Mouse (Mus musculus): ENCODE measurements around the gene Accsl. TPM values are rescaled to one million over a fixed set of nuclear protein-coding genes. Genes with fewer than 3 reads are reported as not detected.

Accsl gene
- total and polyA plus RNA-seq, 3 experiments = not detected

- Histone ChIP-seq H3K4me1 (ENCODE audit: insufficient read depth, low read depth, low read length) (no peaks in the 10 kb centered on the region), H3K36me3 (replicated peaks) (no peaks in the 10 kb centered on the region), H3K9me3 (replicated peaks) (no peaks in the 10 kb centered on the region), H3K27me3 (ENCODE audit: insufficient read depth, low read length) (peaks cover 30% of the 10 kb centered on the region), H3K4me3 (ENCODE audit: low read depth, low read length) (no peak overlapping the region)
- ATAC-seq (ENCODE audit: extremely low read depth, insufficient number of reproducible peaks, low FRiP score, poor library complexity, severe bottlenecking) (no peak), DNase-seq (ENCODE audit: low spot score) (no peak)
- TF ChIP-seq GATA1 (IDR thresholded peaks at IDR 0.05; ENCODE audit: borderline replicate concordance, low read length) (no peak), CTCF (IDR thresholded peaks at IDR 0.05; ENCODE audit: low read depth, low read length) (no peak), GATA2 (IDR thresholded peaks at IDR 0.05; ENCODE audit: borderline replicate concordance, low read depth, low read length) (no peak), TAL1 (conservative IDR thresholded peaks at IDR 0.05; ENCODE audit: low read depth, low read length) (no peak), POLR2AphosphoS5 (IDR thresholded peaks at IDR 0.05; ENCODE audit: insufficient replicate concordance, low read depth, low read length) (no peak)
Measured at GRCm38 (mm10) chr2:93871411-93871925, 2.5 kb upstream of the Accsl start.

DNA sequence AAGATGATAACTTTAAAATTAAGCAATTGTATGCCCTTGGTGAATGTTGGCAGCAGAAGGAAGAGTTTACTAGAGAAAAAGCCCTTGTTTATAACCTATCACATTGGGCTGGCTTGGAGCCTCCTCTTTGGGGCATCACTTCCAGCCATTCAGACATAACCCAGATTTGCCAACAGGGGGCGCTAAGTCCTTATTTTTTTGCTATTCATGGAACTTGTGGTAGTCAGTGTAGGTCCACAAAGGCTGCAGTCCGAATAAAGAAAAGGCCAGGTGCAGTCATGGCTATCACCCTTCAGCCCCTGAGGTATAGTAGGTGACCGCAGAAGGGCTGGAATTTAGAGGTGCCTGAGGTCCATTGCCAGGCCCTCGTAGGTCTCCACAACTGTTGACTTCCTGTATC lies 1.9 kb upstream of the Accsl start:
- H3K9me3 ChIP-seq (replicated peaks) = no peaks in the 10 kb centered on the region
- DNase-seq (ENCODE audit: low spot score) = peak; percentile 18

DNA sequence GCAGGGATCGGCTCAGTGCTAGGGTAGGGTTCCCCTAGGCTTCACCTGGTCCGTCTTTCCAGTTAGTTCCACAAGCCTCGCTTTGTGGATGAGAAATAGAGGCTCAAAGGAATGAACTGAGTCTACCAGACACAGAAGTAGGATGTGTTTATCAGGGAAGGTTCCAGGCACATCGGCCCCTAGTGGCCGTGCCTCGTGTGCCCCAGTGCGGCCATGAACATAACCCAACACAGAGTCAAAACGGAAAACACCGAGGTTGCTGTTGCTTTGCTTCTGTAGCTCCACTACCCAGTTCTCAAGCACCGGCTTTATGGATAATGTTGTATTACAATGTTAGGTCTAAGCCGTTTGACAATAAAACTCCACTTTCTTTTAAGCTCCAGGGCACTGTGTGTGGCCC lies 391 bp downstream of the Accsl start:
- no peak for ATAC-seq (ENCODE audit: extremely low read depth, insufficient number of reproducible peaks, low FRiP score, poor library complexity, severe bottlenecking)
- H3K4me1 ChIP-seq (ENCODE audit: insufficient read depth, low read depth, low read length) = no peaks in the 10 kb centered on the region
- H3K36me3 ChIP-seq (replicated peaks) = no peaks in the 10 kb centered on the region
- H3K9me3 ChIP-seq (replicated peaks) = no peaks in the 10 kb centered on the region
- H3K27me3 ChIP-seq (ENCODE audit: insufficient read depth, low read length) = peaks cover 29% of the 10 kb centered on the region
- TF ChIP-seq CTCF (IDR thresholded peaks at IDR 0.05; ENCODE audit: low read depth, low read length) (no peak), GATA2 (IDR thresholded peaks at IDR 0.05; ENCODE audit: borderline replicate concordance, low read depth, low read length) (no peak), POLR2AphosphoS5 (IDR thresholded peaks at IDR 0.05; ENCODE audit: insufficient replicate concordance, low read depth, low read length) (no peak), TAL1 (conservative IDR thresholded peaks at IDR 0.05; ENCODE audit: low read depth, low read length) (no peak), GATA1 (IDR thresholded peaks at IDR 0.05; ENCODE audit: borderline replicate concordance, low read length) (no peak)
- H3K4me3 ChIP-seq (ENCODE audit: low read depth, low read length) = no peak overlapping the region
- no peak for DNase-seq (ENCODE audit: low spot score)

More for the DNA sequence above, 1.9 kb upstream of the Accsl start:
- Histone ChIP-seq H3K4me1 (ENCODE audit: insufficient read depth, low read depth, low read length) (no peaks in the 10 kb centered on the region), H3K27me3 (ENCODE audit: insufficient read depth, low read length) (peaks cover 29% of the 10 kb centered on the region), H3K36me3 (replicated peaks) (no peaks in the 10 kb centered on the region), H3K4me3 (ENCODE audit: low read depth, low read length) (no peak overlapping the region)
- peak; percentile 29; the same call in 1 of the 2 replicates for TF ChIP-seq CTCF (IDR thresholded peaks at IDR 0.05; ENCODE audit: low read depth, low read length)
- TF ChIP-seq GATA1 (IDR thresholded peaks at IDR 0.05; ENCODE audit: borderline replicate concordance, low read length) = no peak
- TF ChIP-seq TAL1 (conservative IDR thresholded peaks at IDR 0.05; ENCODE audit: low read depth, low read length) = no peak
- ATAC-seq (ENCODE audit: extremely low read depth, insufficient number of reproducible peaks, low FRiP score, poor library complexity, severe bottlenecking) = no peak

DNA sequence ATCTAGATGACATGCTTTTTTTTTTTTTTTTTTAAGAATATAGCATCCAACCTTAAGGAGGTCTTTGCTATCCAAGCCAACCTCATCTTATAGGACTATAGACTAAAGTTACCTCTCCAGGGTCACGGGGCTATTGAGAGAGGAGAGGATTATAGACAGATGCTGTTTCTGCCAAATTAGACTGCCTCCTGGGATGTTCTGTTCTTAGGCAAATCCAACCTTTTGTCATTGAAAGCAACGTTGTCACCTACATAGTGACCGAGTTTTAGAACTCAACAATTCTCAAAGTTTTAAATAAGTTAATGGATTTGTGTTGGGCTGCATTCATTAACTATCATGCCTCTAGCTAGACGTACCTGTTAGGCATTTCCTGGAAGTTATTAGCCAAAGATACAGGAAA lies 5.7 kb downstream of the Accsl start:
- DNase-seq (ENCODE audit: low spot score) (no peak), ATAC-seq (ENCODE audit: extremely low read depth, insufficient number of reproducible peaks, low FRiP score, poor library complexity, severe bottlenecking) (no peak)
- TF ChIP-seq GATA1 (IDR thresholded peaks at IDR 0.05; ENCODE audit: borderline replicate concordance, low read length) = no peak
- TF ChIP-seq POLR2AphosphoS5 (IDR thresholded peaks at IDR 0.05; ENCODE audit: insufficient replicate concordance, low read depth, low read length) = no peak
- TF ChIP-seq GATA2 (IDR thresholded peaks at IDR 0.05; ENCODE audit: borderline replicate concordance, low read depth, low read length) = no peak
- H3K9me3 ChIP-seq (replicated peaks) = no peaks in the 10 kb centered on the region
- H3K4me3 ChIP-seq (ENCODE audit: low read depth, low read length) = no peak overlapping the region
- H3K27me3 ChIP-seq (ENCODE audit: insufficient read depth, low read length) = peaks cover 16% of the 10 kb centered on the region
- no peaks in the 10 kb centered on the region for H3K4me1 ChIP-seq (ENCODE audit: insufficient read depth, low read depth, low read length)
- no peaks in the 10 kb centered on the region for H3K36me3 ChIP-seq (replicated peaks)

DNA sequence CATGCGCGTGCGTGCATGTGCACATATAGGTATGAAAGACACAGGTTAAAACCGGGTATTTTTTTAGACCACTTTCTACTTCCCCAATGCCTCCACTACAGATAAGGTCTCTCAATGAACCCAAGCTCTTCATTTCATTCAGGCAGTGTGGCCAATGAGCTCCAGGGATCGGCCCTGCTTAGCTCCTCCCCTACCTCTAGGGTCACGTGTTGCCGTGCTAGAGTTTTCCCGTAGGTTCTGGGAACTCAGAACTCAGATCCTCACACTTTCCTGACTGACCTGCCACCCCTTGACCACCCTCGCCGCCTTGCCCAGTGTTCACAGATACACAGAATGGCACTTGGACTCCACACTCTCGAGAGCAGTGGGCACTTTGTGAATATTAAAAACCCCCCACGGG lies 10.1 kb downstream of the Accsl start:
- DNase-seq (ENCODE audit: low spot score) = no peak
- H3K36me3 ChIP-seq (replicated peaks) = no peaks in the 10 kb centered on the region
- TF ChIP-seq GATA1 (IDR thresholded peaks at IDR 0.05; ENCODE audit: borderline replicate concordance, low read length) = no peak
- TF ChIP-seq GATA2 (IDR thresholded peaks at IDR 0.05; ENCODE audit: borderline replicate concordance, low read depth, low read length) = no peak
- no peak for TF ChIP-seq CTCF (IDR thresholded peaks at IDR 0.05; ENCODE audit: low read depth, low read length)
- TF ChIP-seq POLR2AphosphoS5 (IDR thresholded peaks at IDR 0.05; ENCODE audit: insufficient replicate concordance, low read depth, low read length) = no peak
- TF ChIP-seq TAL1 (conservative IDR thresholded peaks at IDR 0.05; ENCODE audit: low read depth, low read length) = no peak
- peaks cover 5% of the 10 kb centered on the region; the same call in 1 of the 2 replicates for H3K27me3 ChIP-seq (ENCODE audit: insufficient read depth, low read length)
- no peak for ATAC-seq (ENCODE audit: extremely low read depth, insufficient number of reproducible peaks, low FRiP score, poor library complexity, severe bottlenecking)
- no peaks in the 10 kb centered on the region for H3K4me1 ChIP-seq (ENCODE audit: insufficient read depth, low read depth, low read length)
- H3K9me3 ChIP-seq (replicated peaks) = no peaks in the 10 kb centered on the region
- H3K4me3 ChIP-seq (ENCODE audit: low read depth, low read length) = no peak overlapping the region

- H3K4me1 ChIP-seq (ENCODE audit: insufficient read depth, low read depth, low read length) = peaks cover 22% of the 10 kb centered on the region
- peaks cover 4% of the 10 kb centered on the region for H3K36me3 ChIP-seq (replicated peaks)
- ATAC-seq (ENCODE audit: extremely low read depth, insufficient number of reproducible peaks, low FRiP score, poor library complexity, severe bottlenecking) = no peak
- no peak overlapping the region for H3K4me3 ChIP-seq (ENCODE audit: low read depth, low read length)
- H3K9me3 ChIP-seq (replicated peaks) = no peaks in the 10 kb centered on the region
- peaks cover 15% of the 10 kb centered on the region for H3K27me3 ChIP-seq (ENCODE audit: insufficient read depth, low read length)
- TF ChIP-seq CTCF (IDR thresholded peaks at IDR 0.05; ENCODE audit: low read depth, low read length) (no peak), GATA1 (IDR thresholded peaks at IDR 0.05; ENCODE audit: borderline replicate concordance, low read length) (no peak)
- no peak for DNase-seq (ENCODE audit: low spot score)
Measured at GRCm38 (mm10) chr2:93851303-93851702, 17.7 kb downstream of the Accsl start.
